Mouse (Mus musculus): ENCODE measurements at regions not wholly inside any gene's neighbourhood (a gene's known extent, or its start where the extent isn't known, plus 50 kb on each side); places are given as distances from the start of the nearest gene placed in this dataset.

DNA sequence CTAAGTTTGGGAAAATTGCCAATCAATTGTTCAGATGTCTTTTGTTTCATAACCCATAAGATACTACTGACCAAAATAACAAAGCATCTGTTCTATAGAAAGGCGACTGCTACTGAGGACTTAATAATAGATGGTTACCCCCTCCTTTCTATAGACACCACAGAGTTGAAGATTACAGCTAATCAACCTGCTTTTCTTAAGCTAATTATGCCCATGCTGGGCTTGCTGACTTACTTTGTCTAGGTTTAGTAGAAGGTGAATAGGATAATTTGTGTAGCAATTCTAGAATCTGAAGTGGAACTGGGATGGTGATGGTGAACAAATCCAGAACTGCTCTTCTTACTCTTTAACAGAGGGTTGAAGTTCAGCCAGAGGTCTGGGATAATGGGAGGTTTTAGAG, 53.8 kb upstream of the Tbx18 start:
- no peak for DNase-seq

- DNase-seq: no peak
Observed at GRCm38 (mm10) chr9:87811746-87812145, 80.7 kb upstream of the Tbx18 start.

GRCm38 (mm10) chr9:87822276-87822675, 91.2 kb upstream of the Tbx18 start:
- no peak for DNase-seq

DNA sequence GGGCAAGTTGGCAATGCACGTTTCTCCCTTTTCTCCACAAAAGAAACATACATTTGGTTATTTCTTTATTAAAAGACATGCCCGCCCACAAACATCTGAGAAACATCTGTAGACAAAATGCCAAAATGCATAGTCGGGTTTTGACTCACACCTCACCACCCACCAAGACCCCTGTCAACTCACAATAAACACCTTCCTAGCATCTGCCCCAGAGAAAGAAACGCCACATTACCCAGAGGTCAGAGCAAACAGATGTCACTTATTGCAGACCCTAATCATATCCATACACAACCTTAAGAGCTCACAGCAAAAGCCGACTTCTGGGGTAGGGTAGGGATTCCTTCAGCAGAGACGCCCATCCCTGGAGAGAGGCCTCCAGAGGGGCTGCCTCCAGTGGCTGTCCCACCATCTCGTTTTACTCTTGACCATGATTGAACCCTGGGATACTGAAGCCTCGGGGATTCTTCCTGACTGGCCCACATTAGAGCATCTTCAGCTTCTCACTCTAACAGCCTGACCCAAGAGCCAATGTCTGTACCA, 93.7 kb upstream of the Tbx18 start:
- no peak for DNase-seq

GRCm38 (mm10) chr9:87843898-87844297, 112.8 kb upstream of the Tbx18 start:
- peak; percentile 47 for DNase-seq

GRCm38 (mm10) chr9:87844453-87844852, 113.4 kb upstream of the Tbx18 start:
- no peak for DNase-seq

- no peak for DNase-seq
Observed at GRCm38 (mm10) chr9:87848882-87849281, 117.8 kb upstream of the Tbx18 start.

GRCm38 (mm10) chr9:87850133-87850532, 119.1 kb upstream of the Tbx18 start:
- DNase-seq: no peak

GRCm38 (mm10) chr9:87861588-87861987, 130.5 kb upstream of the Tbx18 start:
- no peak for DNase-seq

DNA sequence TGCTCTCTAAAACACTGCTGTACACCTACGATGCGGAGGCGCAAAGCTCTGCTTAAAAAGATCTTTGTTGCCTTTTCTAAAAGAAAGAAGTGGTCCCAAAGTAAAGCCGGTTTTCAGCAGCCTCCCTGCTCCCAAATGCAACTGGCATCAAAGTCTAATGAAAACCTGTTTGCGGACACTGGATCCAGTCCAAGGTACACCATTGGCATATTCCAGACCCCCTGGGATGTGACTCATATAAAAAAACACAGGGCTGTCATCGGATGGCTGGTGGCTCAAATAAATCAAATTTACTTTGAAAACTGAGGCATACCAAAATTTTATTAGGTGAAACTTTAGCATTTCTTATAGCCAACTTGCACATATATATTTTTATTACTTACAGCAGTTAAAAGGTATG, 134.2 kb upstream of the Tbx18 start:
- DNase-seq: no peak

- no peak for DNase-seq
Observed at GRCm38 (mm10) chr9:87872384-87872905, 141.4 kb upstream of the Tbx18 start.

- DNase-seq: no peak
Observed at GRCm38 (mm10) chr9:87882587-87882986, 151.5 kb upstream of the Tbx18 start.

GRCm38 (mm10) chr9:87883069-87883468, 152.0 kb upstream of the Tbx18 start:
- no peak for DNase-seq

- no peak for DNase-seq
Observed at GRCm38 (mm10) chr9:87894051-87894450, 163.0 kb upstream of the Tbx18 start.

DNA sequence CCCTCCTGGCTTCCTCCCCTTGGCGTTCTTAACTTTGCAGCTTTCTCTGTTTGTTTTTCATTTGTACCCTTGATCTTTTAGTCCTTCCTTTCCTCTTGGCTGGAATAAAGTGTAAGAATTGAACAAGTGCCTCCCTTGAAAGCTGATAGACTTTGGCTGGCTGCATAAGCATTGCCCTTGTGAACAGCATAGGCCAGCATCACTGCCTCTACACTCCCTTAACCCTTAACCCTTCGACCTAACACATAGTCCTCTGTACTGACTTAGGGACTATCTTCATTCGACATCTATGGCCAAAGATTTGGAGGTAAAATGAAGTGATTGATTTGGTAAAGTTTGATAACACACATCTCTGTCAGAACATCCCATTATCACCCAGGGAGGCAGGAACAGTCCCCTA, 163.5 kb upstream of the Tbx18 start:
- DNase-seq: no peak

DNA sequence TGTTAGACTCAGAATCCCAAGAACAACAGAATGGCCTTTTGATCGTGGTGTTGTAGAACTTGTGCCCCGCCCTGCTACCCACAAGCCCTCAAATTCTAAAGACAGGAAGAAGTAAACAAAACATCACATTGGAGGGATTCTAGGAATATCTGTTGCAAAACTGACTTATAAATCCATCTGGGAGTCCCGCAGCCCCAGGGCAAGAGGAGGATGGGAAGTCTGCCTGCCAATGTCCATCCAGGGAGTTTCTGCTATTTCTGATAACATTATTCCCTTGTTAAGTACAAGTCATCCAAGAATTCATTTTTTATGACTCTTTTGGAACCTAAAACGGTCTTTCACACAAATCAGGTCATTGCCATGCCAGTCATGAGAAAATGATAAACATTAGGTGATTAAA, 164.5 kb upstream of the Tbx18 start:
- DNase-seq: no peak

DNA sequence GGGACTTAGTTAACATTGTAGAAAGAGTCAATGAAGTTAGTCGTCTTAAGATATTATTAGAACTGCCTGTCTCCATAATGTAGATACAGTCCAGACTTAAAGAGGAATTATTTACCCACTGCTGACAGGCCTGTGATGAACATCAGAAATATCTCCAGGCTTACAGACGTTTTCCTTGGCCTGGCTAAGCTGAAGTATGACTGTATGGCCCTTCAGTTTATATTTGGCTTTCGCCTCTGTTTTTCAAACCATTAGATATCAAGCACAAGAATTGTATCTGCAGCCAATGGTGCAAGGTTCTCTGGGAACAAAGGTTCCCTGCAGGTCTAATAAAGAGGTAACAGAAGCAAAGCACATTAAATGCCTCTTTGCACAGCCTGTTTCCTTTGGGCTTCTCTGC, 166.3 kb upstream of the Tbx18 start:
- no peak for DNase-seq

DNA sequence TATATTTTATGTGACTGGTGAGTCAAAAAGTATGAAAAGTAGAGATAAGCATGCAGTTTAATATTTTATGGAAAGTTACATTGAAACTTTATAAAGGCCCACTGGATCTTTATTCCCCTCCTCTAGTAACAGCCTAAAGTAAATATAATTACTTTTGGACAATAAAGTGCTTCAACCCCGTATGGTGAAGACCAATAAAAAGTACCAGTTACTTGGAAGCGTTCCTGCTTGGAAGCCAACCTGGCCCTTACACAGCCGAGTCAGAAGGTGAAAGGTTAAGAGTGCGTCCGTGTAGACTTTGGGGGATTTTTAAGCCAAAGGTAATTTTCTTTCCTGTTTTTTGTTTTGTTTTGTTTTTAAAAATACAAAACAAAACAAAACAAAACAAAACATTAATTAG, 168.3 kb upstream of the Tbx18 start:
- DNase-seq: no peak

GRCm38 (mm10) chr9:87899800-87900199, 168.7 kb upstream of the Tbx18 start:
- no peak for DNase-seq

GRCm38 (mm10) chr9:87921291-87921690, 190.2 kb upstream of the Tbx18 start:
- no peak for DNase-seq

DNA sequence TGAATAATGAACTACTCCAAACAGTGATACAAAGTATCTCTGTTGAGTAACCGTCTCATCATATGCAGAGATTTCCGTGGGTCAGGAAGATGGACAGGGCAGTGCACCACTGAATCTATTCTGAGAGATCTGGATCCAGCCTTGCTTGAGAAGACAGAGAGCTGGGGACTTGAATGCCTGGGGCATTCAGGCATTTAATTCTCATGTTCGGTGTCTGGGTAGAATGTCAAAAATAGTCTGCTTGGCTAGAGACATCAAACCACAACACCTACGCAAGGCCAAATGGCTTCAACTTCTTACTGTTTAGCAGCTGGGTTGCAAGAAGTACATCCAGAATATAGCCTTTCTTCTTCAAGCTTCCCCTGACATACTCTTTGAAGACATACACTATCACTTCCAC, 194.1 kb upstream of the Tbx18 start:
- no peak for DNase-seq

GRCm38 (mm10) chr9:87933230-87933629, 202.2 kb upstream of the Tbx18 start:
- DNase-seq: no peak

GRCm38 (mm10) chr9:87952426-87952825, 221.4 kb upstream of the Tbx18 start:
- DNase-seq: no peak

DNA sequence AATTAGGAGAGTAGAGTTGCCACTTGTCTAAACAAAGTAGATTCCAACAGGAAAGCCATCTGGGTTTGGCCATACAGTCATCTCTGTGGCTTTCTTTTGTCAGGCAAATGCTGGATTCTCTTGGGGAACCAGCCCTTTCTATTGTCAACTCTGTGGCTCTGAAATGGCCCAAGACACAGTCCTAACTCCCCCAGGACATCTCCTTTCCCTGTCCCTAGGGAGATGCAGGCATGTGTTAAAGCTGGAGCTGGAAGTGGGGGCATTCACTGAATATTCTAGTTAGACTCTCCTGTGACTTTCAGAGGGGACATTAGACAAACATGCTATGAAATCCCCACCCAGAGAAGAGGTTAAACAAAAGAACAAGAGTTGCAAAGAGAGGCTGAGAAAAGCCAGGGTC, 223.9 kb upstream of the Tbx18 start:
- no peak for DNase-seq

- DNase-seq: no peak
Observed at GRCm38 (mm10) chr9:87961796-87962195, 230.7 kb upstream of the Tbx18 start.

DNA sequence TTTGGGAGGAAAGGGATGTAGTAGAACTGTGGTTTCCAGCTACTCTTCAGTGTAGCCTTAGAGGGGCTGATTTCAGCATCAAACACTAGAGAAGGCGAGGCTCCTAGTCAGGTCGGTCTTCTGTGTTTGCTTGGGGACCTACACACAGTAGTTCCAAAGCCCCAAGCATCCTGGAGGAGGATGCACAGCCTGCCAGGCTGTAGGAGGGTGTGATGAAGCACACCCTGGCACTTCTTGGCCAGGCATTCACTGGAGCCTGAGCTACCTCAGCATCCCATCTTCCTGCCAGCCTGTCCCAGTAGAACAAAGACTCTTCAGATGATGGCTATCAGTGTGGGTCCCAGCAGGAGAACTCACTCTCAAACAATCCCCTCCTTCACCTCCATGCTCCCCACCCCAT, 233.4 kb upstream of the Tbx18 start:
- no peak for DNase-seq

Measured in lung, postnatal 36 days (tissue).